Mouse (Mus musculus) limb, embryonic 14.5 days (tissue): ENCODE measurements around the gene Cd247. TPM values are rescaled to one million over a fixed set of nuclear protein-coding genes. Genes with fewer than 3 reads are reported as not detected.

ENCODE experiments used
- ATAC-seq: fragments of 200-750 bp; cut with Nextera tagmentation; 2 replicates; pipeline ENCODE4 v1.8.0; 2017; ENCODE audit warnings: low read depth, moderate number of reproducible peaks, moderate TSS enrichment; ENCODE audit not compliant: low FRiP score
- DNase-seq: peaks from one replicate; pipeline ENCODE4 v3.0.0-alpha.2; 2015; ENCODE audit warnings: low spot score
- H3K27ac ChIP-seq: fragments of 300-500 bp; sonication (generic); replicated peaks from 2 replicates; pipeline ENCODE4 v1.5.1; 2014; ENCODE audit warnings: low read depth, mild to moderate bottlenecking, low read length, moderate library complexity, mixed read lengths
- H3K27me3 ChIP-seq: fragments of 300-500 bp; sonication (generic); 2 replicates; pipeline ENCODE4 v1.6.1; 2014; ENCODE audit warnings: low read length, mixed read lengths; ENCODE audit not compliant: control insufficient read depth, insufficient read depth
- H3K36me3 ChIP-seq: fragments of 300-500 bp; sonication (generic); 2 replicates; pipeline ENCODE4 v1.6.1; 2014; ENCODE audit warnings: mild to moderate bottlenecking, low read length, moderate library complexity, mixed read lengths; ENCODE audit not compliant: control insufficient read depth, insufficient read depth
- H3K4me1 ChIP-seq: fragments of 300-500 bp; sonication (generic); 2 replicates; pipeline ENCODE4 v1.6.1; 2014; ENCODE audit warnings: antibody characterized with exemption, low read length, mixed read lengths; ENCODE audit not compliant: control insufficient read depth, insufficient read depth
- H3K4me2 ChIP-seq: fragments of 300-500 bp; sonication (generic); replicated peaks from 2 replicates; pipeline ENCODE4 v1.6.1; 2014; ENCODE audit warnings: low read depth, mild to moderate bottlenecking, low read length, moderate library complexity; ENCODE audit not compliant: severe bottlenecking
- H3K4me3 ChIP-seq: fragments of 300-500 bp; sonication (generic); replicated peaks from 2 replicates; pipeline ENCODE4 v1.5.1; 2014; ENCODE audit warnings: low read length
- H3K9ac ChIP-seq: fragments of 300-500 bp; sonication (generic); 2 replicates; pipeline ENCODE4 v1.6.1; 2014; ENCODE audit warnings: mild to moderate bottlenecking, low read depth, low read length, moderate library complexity; ENCODE audit not compliant: severe bottlenecking
- H3K9me3 ChIP-seq: fragments of 300-500 bp; sonication (generic); 2 replicates; pipeline ENCODE4 v1.6.1; 2016; ENCODE audit warnings: low read length; ENCODE audit not compliant: control insufficient read depth
- POLR2A ChIP-seq: fragments of 200-500 bp; IDR thresholded peaks from 2 replicates; pipeline ENCODE4 v1.8.0; 2012; ENCODE audit warnings: inconsistent platforms, mild to moderate bottlenecking, moderate library complexity, borderline replicate concordance; ENCODE audit not compliant: insufficient read depth, insufficient read length; ENCODE audit errors: extremely low read depth
- WGBS: fragments of 180-500 bp; shearing (Covaris S2); extraction: QIAGEN DNeasy Blood & Tissue Kit; methylation state at CpG from one replicate; pipeline ENCODE4 v1.1.7; 2014; 5-methylcytosine and 5-hydroxymethylcytosine counted together
- polyA plus RNA-seq, 2 experiments: library from polyadenylated mRNA; depleted of rRNA in 1 of 2; stranded (reverse) in 1 of 2; unstranded in 1 of 2; fragments of >200 nt; fragmentation: Nextera tagmentation in 1 of 2; extraction: Ambion mirVana in 1 of 2; gene quantifications; 2 replicates each; pipeline versions ENCODE4 v1.2.1 to v1.2.3; 2012 to 2014

The Cd247 gene
- polyA plus RNA-seq, 2 experiments, result 0.53 to 0.87 TPM

DNA sequence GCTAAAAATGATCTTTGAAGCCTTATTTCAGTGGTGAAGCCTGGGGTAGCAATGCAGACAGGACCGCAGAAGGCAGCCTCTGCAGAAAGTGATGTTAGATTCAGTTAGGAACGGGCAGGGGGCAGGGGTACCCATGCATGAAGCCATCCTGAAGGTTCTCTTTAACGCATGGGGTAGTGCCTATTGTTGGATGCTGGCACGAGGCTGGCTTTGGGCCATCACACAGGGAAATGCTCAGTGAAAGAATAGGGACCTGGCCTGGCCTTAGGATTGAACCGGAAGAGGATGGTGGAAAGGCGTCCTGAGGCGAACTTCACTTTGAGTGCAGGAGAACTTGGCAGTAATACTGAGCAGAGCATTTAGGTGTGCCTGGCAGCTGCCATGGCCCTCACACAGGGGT, 73.6 kb downstream of the Cd247 start:
- TF ChIP-seq POLR2A, result no peak
- no peak overlapping the region for H3K27ac ChIP-seq
- no peaks in the 10 kb centered on the region for H3K36me3 ChIP-seq
- DNase-seq, result no peak
- H3K4me1 ChIP-seq, result peaks cover 11% of the 10 kb centered on the region; the same call in 1 of the 2 replicates
- H3K27me3 ChIP-seq, result no peaks in the 10 kb centered on the region
- H3K9me3 ChIP-seq, result no peaks in the 10 kb centered on the region
- no peak for ATAC-seq
- H3K4me2 ChIP-seq, result no peak overlapping the region
- H3K4me3 ChIP-seq, result no peak overlapping the region
- H3K9ac ChIP-seq, result no peak overlapping the region
- 90% methylated on average over 7 of the region's 7 CpGs for WGBS

DNA sequence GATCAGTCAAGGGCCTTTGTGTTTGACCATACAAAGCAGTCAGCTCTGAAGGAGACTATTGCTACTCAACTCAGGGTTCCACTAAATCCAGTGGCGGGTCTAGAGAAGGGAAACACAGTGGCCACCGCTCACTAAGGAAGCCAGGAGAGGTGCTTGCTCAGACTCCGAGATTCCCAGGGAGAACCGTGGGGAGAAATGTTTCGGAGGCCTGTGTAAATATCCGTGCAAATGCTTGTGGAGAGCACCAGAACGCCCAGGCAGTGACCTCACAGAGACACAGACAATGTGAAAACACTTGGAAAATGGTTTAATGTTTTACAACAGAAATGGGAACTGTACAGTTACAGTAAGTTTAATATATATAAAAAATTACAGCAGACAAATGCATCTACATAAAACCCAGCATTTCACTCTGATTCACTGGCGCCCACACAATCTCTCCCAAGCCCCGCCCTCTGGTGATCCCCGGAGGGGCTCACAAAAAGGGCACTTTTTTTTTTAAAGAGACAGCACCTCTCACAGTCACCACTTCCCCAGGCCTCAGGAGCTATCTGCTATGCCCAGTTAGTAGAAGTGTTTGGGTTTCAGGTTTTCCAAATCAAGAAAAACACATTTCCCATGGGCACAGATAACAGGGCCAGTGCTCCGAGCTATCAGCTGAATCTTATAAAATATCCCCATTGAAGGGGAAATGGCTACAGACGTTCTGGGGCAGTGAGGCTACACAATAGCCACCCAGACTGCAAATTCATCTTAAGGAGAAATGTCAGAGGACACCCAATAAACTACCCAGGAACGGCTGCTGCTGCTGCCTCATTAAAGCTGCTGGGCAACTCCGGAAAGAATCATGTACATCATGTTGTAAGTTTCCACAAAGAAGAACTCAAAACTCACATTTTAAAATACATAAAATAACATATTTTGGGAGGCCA, 76.6 kb downstream of the Cd247 start:
- Histone ChIP-seq H3K27ac (no peak overlapping the region), H3K9ac (no peak overlapping the region), H3K4me2 (no peak overlapping the region), H3K4me1 (peaks cover 11% of the 10 kb centered on the region; the same call in 1 of the 2 replicates), H3K9me3 (no peaks in the 10 kb centered on the region), H3K4me3 (no peak overlapping the region), H3K36me3 (peaks cover 5% of the 10 kb centered on the region; the same call in 1 of the 2 replicates), H3K27me3 (no peaks in the 10 kb centered on the region)
- no peak for TF ChIP-seq POLR2A
- 38% methylated on average over 14 of the region's 14 CpGs for WGBS
- DNase-seq (no peak), ATAC-seq (no peak)

GRCm38 (mm10) chr1:165866630-165867280, 78.3 kb downstream of the Cd247 start:
- WGBS, result 72% methylated on average over 5 of the region's 5 CpGs
- H3K4me1 ChIP-seq, result peaks cover 11% of the 10 kb centered on the region; the same call in 1 of the 2 replicates
- TF ChIP-seq POLR2A, result no peak
- ATAC-seq (no peak), DNase-seq (no peak)
- peaks cover 5% of the 10 kb centered on the region; the same call in 1 of the 2 replicates for H3K36me3 ChIP-seq
- no peak overlapping the region for H3K27ac ChIP-seq
- no peak overlapping the region for H3K4me2 ChIP-seq
- no peaks in the 10 kb centered on the region for H3K27me3 ChIP-seq
- H3K4me3 ChIP-seq, result no peak overlapping the region
- H3K9me3 ChIP-seq, result no peaks in the 10 kb centered on the region
- H3K9ac ChIP-seq, result no peak overlapping the region

- 89% methylated on average over 8 of the region's 8 CpGs for WGBS
- no peak for ATAC-seq
- H3K36me3 ChIP-seq, result peaks cover 5% of the 10 kb centered on the region; the same call in 1 of the 2 replicates
Observed at GRCm38 (mm10) chr1:165868659-165869058, 80.2 kb downstream of the Cd247 start.

GRCm38 (mm10) chr1:165874645-165875044, 86.2 kb downstream of the Cd247 start:
- Histone ChIP-seq H3K4me3 (no peak overlapping the region), H3K9me3 (no peaks in the 10 kb centered on the region), H3K4me2 (no peak overlapping the region), H3K27ac (no peak overlapping the region), H3K27me3 (no peaks in the 10 kb centered on the region), H3K36me3 (peaks cover 43% of the 10 kb centered on the region), H3K9ac (no peak overlapping the region), H3K4me1 (no peaks in the 10 kb centered on the region)
- no peak for TF ChIP-seq POLR2A
- DNase-seq (no peak), ATAC-seq (no peak)
- WGBS, result 52% methylated on average over 8 of the region's 8 CpGs

More at GRCm38 (mm10) chr1:165868659-165869058, 80.2 kb downstream of the Cd247 start:
- H3K9ac ChIP-seq, result no peak overlapping the region
- no peak for DNase-seq
- no peak overlapping the region for H3K4me3 ChIP-seq
- H3K4me1 ChIP-seq, result peaks cover 11% of the 10 kb centered on the region; the same call in 1 of the 2 replicates
- H3K9me3 ChIP-seq, result no peaks in the 10 kb centered on the region
- no peak overlapping the region for H3K4me2 ChIP-seq
- no peaks in the 10 kb centered on the region for H3K27me3 ChIP-seq
- no peak for TF ChIP-seq POLR2A
- no peak overlapping the region for H3K27ac ChIP-seq
